Mouse (Mus musculus): Measurements from ENCODE around the gene C1rl. TPM values are rescaled to one million over a fixed set of nuclear protein-coding genes. Genes with fewer than 3 reads are reported as not detected.
"Not testable (repeated sequence)": the region's sequence is repeated elsewhere in the genome, so short reads cannot be mapped to it uniquely, and the experiment has no call there.

The C1rl gene
- polyA plus RNA-seq, 1 experiment = 0.20 TPM

DNA sequence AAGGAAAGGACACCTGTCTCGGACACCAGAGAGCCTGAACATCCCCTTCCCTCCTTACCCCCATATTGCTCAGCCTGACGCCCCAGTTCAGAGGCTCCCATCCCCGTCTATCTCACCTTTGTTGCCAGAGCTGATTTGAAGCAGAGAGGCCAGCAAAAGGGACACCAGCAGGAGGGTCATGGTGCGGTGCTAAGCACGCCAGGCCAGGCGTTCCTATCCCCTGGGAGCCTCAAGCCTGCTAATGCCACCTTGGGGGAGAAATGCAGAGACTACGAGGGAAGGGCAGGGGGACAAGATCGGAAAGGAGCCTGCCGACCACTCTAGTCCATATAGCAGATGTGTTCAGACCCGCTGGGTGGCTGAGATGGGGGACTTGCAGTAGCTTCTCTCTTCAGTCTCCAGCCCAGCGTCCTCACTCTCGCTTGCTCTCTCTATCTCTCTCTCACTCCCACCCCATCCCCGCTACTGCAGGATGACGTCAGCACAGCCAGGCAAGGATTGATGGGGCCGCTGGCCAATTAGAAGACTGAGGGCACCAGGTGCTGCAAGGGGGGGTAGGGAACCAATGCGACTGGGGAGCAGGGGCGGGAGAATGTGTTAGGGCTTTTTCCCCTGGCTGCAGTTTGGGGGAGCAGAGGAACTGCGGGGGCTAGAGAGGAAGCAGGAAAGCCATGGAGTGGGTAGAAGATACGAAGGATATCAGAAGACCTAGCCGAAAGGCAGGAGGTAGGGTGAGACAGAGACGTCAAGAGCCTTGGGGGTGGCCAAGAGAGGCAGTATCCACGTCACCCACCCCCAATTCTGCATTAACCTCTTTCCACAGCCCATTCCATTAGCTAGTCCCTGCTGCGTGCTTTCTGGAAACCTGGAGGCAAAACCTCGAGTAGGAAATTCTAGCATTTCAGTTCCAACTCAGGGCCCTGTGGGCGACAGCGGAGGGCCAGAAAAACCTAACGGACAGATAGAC is 28.3 kb upstream of the C1rl start, which contains the start of gene Clstn3:
TSS of gene Clstn3 (minus strand) at position 490 of the 967 bp plus-strand sequence.
- Histone ChIP-seq H3K4me1 (ENCODE audit: control insufficient read depth, insufficient read depth, low read length) (peaks cover 30% of the 10 kb centered on the region), H3K4me3 (replicated peaks; ENCODE audit: insufficient read depth, low read depth, low read length) (peak within 1 kb of the TSS; percentile 91), H3K27ac (ENCODE audit: insufficient read depth, low read length) (peak within 1 kb of the TSS; percentile 93), H3K27me3 (ENCODE audit: control insufficient read depth, insufficient read depth, low read length) (no peaks in the 10 kb centered on the region)
- DNase-seq = peak; percentile 98
- TF ChIP-seq POLR2A (IDR thresholded peaks at IDR 0.05; ENCODE audit: borderline replicate concordance, insufficient read depth, low read length) (peak; percentile 96), CTCF (IDR thresholded peaks at IDR 0.05; ENCODE audit: borderline replicate concordance, insufficient read depth, low read depth, low read length) (no peak)
- WGBS = under 1% methylated on average over 27 of the region's 27 CpGs

GRCm38 (mm10) chr6:124465299-124465698 is 27.6 kb upstream of the C1rl start:
- H3K4me3 ChIP-seq (replicated peaks; ENCODE audit: insufficient read depth, low read depth, low read length) = peak overlapping the region; percentile 91
- H3K27me3 ChIP-seq (ENCODE audit: control insufficient read depth, insufficient read depth, low read length) = no peaks in the 10 kb centered on the region
- H3K27ac ChIP-seq (ENCODE audit: insufficient read depth, low read length) = peak overlapping the region; percentile 93
- no peak for TF ChIP-seq POLR2A (IDR thresholded peaks at IDR 0.05; ENCODE audit: borderline replicate concordance, insufficient read depth, low read length)
- TF ChIP-seq CTCF (IDR thresholded peaks at IDR 0.05; ENCODE audit: borderline replicate concordance, insufficient read depth, low read depth, low read length) = no peak
- peaks cover 26% of the 10 kb centered on the region for H3K4me1 ChIP-seq (ENCODE audit: control insufficient read depth, insufficient read depth, low read length)
- WGBS = 22% methylated on average over 6 of the region's 6 CpGs
- DNase-seq = peak; percentile 34 to 55

- H3K27ac ChIP-seq (ENCODE audit: insufficient read depth, low read length) = peak overlapping the region; percentile 93
These were observed 27.2 kb upstream of the C1rl start for GRCm38 (mm10) chr6:124465729-124466128.

GRCm38 (mm10) chr6:124471121-124471520 is 21.8 kb upstream of the C1rl start:
- Histone ChIP-seq H3K27ac (ENCODE audit: insufficient read depth, low read length) (no peak overlapping the region), H3K27me3 (ENCODE audit: control insufficient read depth, insufficient read depth, low read length) (no peaks in the 10 kb centered on the region), H3K4me3 (replicated peaks; ENCODE audit: insufficient read depth, low read depth, low read length) (no peak overlapping the region), H3K4me1 (ENCODE audit: control insufficient read depth, insufficient read depth, low read length) (no peaks in the 10 kb centered on the region)
- no peak for DNase-seq
- 87% methylated on average over 3 of the region's 3 CpGs for WGBS
- TF ChIP-seq POLR2A (IDR thresholded peaks at IDR 0.05; ENCODE audit: borderline replicate concordance, insufficient read depth, low read length) (no peak), CTCF (IDR thresholded peaks at IDR 0.05; ENCODE audit: borderline replicate concordance, insufficient read depth, low read depth, low read length) (no peak)

More at GRCm38 (mm10) chr6:124465729-124466128, 27.2 kb upstream of the C1rl start:
- peaks cover 22% of the 10 kb centered on the region for H3K4me1 ChIP-seq (ENCODE audit: control insufficient read depth, insufficient read depth, low read length)
- TF ChIP-seq CTCF (IDR thresholded peaks at IDR 0.05; ENCODE audit: borderline replicate concordance, insufficient read depth, low read depth, low read length) (no peak), POLR2A (IDR thresholded peaks at IDR 0.05; ENCODE audit: borderline replicate concordance, insufficient read depth, low read length) (no peak)
- H3K4me3 ChIP-seq (replicated peaks; ENCODE audit: insufficient read depth, low read depth, low read length) = peak overlapping the region; percentile 91
- no peaks in the 10 kb centered on the region for H3K27me3 ChIP-seq (ENCODE audit: control insufficient read depth, insufficient read depth, low read length)
- no peak for DNase-seq
- 84% methylated on average over 6 of the region's 6 CpGs for WGBS

- not testable (repeated sequence) for H3K4me1 ChIP-seq (ENCODE audit: control insufficient read depth, insufficient read depth, low read length); DNase-seq; H3K4me3 ChIP-seq (replicated peaks; ENCODE audit: insufficient read depth, low read depth, low read length); H3K27ac ChIP-seq (ENCODE audit: insufficient read depth, low read length); H3K27me3 ChIP-seq (ENCODE audit: control insufficient read depth, insufficient read depth, low read length)
- 89% methylated on average over 6 of the region's 6 CpGs for WGBS
These were observed 20.9 kb upstream of the C1rl start for GRCm38 (mm10) chr6:124471783-124472638.

DNA sequence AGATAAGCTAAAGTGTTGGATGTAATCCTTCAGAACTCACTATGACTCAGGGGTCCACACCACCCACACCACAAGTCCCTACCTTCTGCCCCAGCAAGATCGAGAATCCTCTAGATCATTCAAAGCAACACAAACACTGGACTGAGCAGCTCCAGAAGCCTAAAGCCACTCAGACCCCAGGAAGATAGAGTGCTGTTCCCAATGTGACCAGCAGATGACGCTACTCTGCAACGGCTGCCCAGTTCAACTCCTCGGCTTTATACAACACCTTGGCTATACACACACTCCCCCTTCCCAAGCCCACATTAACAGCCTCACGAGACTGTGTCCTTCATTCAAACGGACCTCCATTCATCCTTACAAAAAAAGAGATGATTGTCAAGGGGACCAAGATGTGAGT is 20.1 kb upstream of the C1rl start:
- H3K27me3 ChIP-seq (ENCODE audit: control insufficient read depth, insufficient read depth, low read length) = no peaks in the 10 kb centered on the region
- 30% methylated on average over 6 of the region's 6 CpGs for WGBS
- H3K4me3 ChIP-seq (replicated peaks; ENCODE audit: insufficient read depth, low read depth, low read length) = no peak overlapping the region
- no peaks in the 10 kb centered on the region for H3K4me1 ChIP-seq (ENCODE audit: control insufficient read depth, insufficient read depth, low read length)
- DNase-seq = peak; percentile 47 to 65
- TF ChIP-seq CTCF (IDR thresholded peaks at IDR 0.05; ENCODE audit: borderline replicate concordance, insufficient read depth, low read depth, low read length) = peak; percentile 63
- TF ChIP-seq POLR2A (IDR thresholded peaks at IDR 0.05; ENCODE audit: borderline replicate concordance, insufficient read depth, low read length) = no peak
- no peak overlapping the region for H3K27ac ChIP-seq (ENCODE audit: insufficient read depth, low read length)

GRCm38 (mm10) chr6:124474621-124475020 is 18.3 kb upstream of the C1rl start:
- Histone ChIP-seq H3K4me3 (replicated peaks; ENCODE audit: insufficient read depth, low read depth, low read length) (no peak overlapping the region), H3K27ac (ENCODE audit: insufficient read depth, low read length) (no peak overlapping the region), H3K4me1 (ENCODE audit: control insufficient read depth, insufficient read depth, low read length) (no peaks in the 10 kb centered on the region), H3K27me3 (ENCODE audit: control insufficient read depth, insufficient read depth, low read length) (no peaks in the 10 kb centered on the region)
- no peak for TF ChIP-seq POLR2A (IDR thresholded peaks at IDR 0.05; ENCODE audit: borderline replicate concordance, insufficient read depth, low read length)
- no peak for TF ChIP-seq CTCF (IDR thresholded peaks at IDR 0.05; ENCODE audit: borderline replicate concordance, insufficient read depth, low read depth, low read length)
- no peak for DNase-seq
- 85% methylated on average over 11 of the region's 11 CpGs for WGBS

DNA sequence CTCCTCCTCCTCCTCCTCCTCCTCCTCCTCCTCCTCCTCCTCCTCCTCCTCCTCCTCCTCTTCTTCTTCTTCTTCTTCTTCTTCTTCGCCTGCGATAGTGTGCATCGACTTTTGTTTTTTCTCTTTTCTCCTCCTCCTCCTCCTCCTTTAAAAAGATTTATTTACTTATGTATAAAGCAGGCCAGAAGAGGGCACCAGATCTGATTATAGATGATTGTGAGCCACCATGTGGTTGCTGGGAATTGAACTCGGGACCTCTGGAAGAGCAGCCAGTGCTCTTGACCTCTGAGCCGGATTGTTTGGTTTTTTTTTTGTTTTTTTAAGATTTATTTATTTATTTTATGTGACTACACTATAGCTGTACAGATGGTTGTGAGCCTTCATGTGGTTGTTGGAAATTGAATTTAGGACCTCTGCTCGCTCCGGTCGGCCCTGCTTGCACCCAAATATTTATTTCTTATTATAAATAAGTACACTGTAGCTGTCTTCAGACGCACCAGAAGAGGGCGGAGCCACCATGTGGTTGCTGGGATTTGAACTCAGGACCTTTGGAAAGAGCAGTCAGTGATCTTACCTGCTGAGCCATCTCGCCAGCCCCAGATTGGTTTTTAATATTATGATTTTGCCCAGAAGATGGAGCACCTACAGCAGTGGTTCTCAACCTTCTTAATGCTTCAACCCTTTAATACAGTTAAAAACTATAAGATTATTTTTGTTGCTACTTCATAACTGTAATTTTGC is 17.4 kb upstream of the C1rl start:
- H3K27me3 ChIP-seq (ENCODE audit: control insufficient read depth, insufficient read depth, low read length); DNase-seq; H3K4me3 ChIP-seq (replicated peaks; ENCODE audit: insufficient read depth, low read depth, low read length); H3K27ac ChIP-seq (ENCODE audit: insufficient read depth, low read length); H3K4me1 ChIP-seq (ENCODE audit: control insufficient read depth, insufficient read depth, low read length): not testable (repeated sequence)
- 87% methylated on average over 8 of the region's 11 CpGs for WGBS
